Mouse (Mus musculus) C2C12 (cell line): ENCODE results near the gene Dock4.

ENCODE experiments used
- CEBPB ChIP-seq: IDR thresholded peaks from one replicate; pipeline ENCODE4 v1.6.1; 2011; ENCODE audit warnings: low read depth, mild to moderate bottlenecking, control low read depth, moderate library complexity
- CTCF ChIP-seq: IDR thresholded peaks from one replicate; pipeline ENCODE4 v1.5.1; 2011; ENCODE audit not compliant: control insufficient read depth, insufficient read depth, insufficient read length
- MAX ChIP-seq: IDR thresholded peaks from one replicate; pipeline ENCODE4 v1.6.1; 2011; ENCODE audit warnings: mild to moderate bottlenecking, control low read depth
- MYOD1 ChIP-seq: IDR thresholded peaks from one replicate; pipeline ENCODE4 v1.6.1; 2011; ENCODE audit warnings: low read depth; ENCODE audit not compliant: control insufficient read depth, insufficient read length
- USF1 ChIP-seq: IDR thresholded peaks from one replicate; pipeline ENCODE4 v1.6.1; 2011; ENCODE audit warnings: low read depth, mild to moderate bottlenecking, control low read depth, moderate library complexity

- TF ChIP-seq CTCF (peak; percentile 37), MAX (no peak), USF1 (no peak), MYOD1 (peak; percentile 84), CEBPB (no peak)
Observed at GRCm38 (mm10) chr12:40498928-40499626, 53.3 kb downstream of the Dock4 start.
